Mouse (Mus musculus): ENCODE results near the gene Mdm4. TPM values are rescaled to one million over a fixed set of nuclear protein-coding genes. Genes with fewer than 3 reads are reported as not detected.
A peak's percentile ranks its signal among the peaks of the same experiment; 100 is the strongest.

The Mdm4 gene
- polyA plus RNA-seq (2015; fragmentation: Nextera tagmentation; extraction: Ambion mirVana), result 33.3 and 34.9 TPM in 2 replicates

GRCm38 (mm10) chr1:133030461-133030860 lies at the start of gene Mdm4:
Mdm4 (minus strand) TSS chr1:133030561.
- H3K9ac ChIP-seq, result no peak within 1 kb of the TSS
- no peak within 1 kb of the TSS for H3K27ac ChIP-seq
- H3K27me3 ChIP-seq (replicated peaks), result no peaks in the 10 kb centered on the region
- H3K36me3 ChIP-seq, result no peaks in the 10 kb centered on the region
- ATAC-seq (ENCODE audit: insufficient read depth, low FRiP score, low read depth), result no peak
- H3K4me1 ChIP-seq, result peaks cover 8% of the 10 kb centered on the region; the same call in 1 of the 2 replicates
- no peak within 1 kb of the TSS for H3K4me3 ChIP-seq (replicated peaks)
- no peaks in the 10 kb centered on the region for H3K9me3 ChIP-seq
- WGBS, result 92% methylated on average over 5 of the region's 5 CpGs
- H3K4me2 ChIP-seq, result no peak within 1 kb of the TSS

GRCm38 (mm10) chr1:133080079-133080561 lies 49.8 kb upstream of the Mdm4 start:
- Histone ChIP-seq H3K9me3 (no peaks in the 10 kb centered on the region), H3K4me2 (no peak overlapping the region), H3K4me3 (replicated peaks) (no peak overlapping the region), H3K27me3 (replicated peaks) (no peaks in the 10 kb centered on the region), H3K9ac (no peak overlapping the region), H3K36me3 (peaks cover 13% of the 10 kb centered on the region; the same call in 1 of the 2 replicates), H3K4me1 (peaks cover 26% of the 10 kb centered on the region), H3K27ac (no peak overlapping the region)
- WGBS, result 56% methylated on average over 9 of the region's 9 CpGs
- no peak for ATAC-seq (ENCODE audit: insufficient read depth, low FRiP score, low read depth)

GRCm38 (mm10) chr1:133079509-133079908 lies 49.1 kb upstream of the Mdm4 start:
- Histone ChIP-seq H3K27ac (no peak overlapping the region), H3K36me3 (peaks cover 13% of the 10 kb centered on the region; the same call in 1 of the 2 replicates), H3K27me3 (replicated peaks) (no peaks in the 10 kb centered on the region), H3K4me3 (replicated peaks) (no peak overlapping the region), H3K4me2 (no peak overlapping the region), H3K9ac (no peak overlapping the region), H3K9me3 (no peaks in the 10 kb centered on the region), H3K4me1 (peaks cover 26% of the 10 kb centered on the region)
- ATAC-seq (ENCODE audit: insufficient read depth, low FRiP score, low read depth), result no peak
- 92% methylated on average over 7 of the region's 7 CpGs for WGBS

GRCm38 (mm10) chr1:133078338-133078727 lies 48.0 kb upstream of the Mdm4 start:
- Histone ChIP-seq H3K9me3 (no peaks in the 10 kb centered on the region), H3K4me3 (replicated peaks) (no peak overlapping the region), H3K4me1 (peaks cover 20% of the 10 kb centered on the region), H3K36me3 (peaks cover 13% of the 10 kb centered on the region; the same call in 1 of the 2 replicates), H3K27ac (peak overlapping the region; percentile 86), H3K27me3 (replicated peaks) (no peaks in the 10 kb centered on the region), H3K4me2 (no peak overlapping the region), H3K9ac (no peak overlapping the region)
- WGBS, result 64% methylated on average over 1 of the region's 1 CpGs
- no peak for ATAC-seq (ENCODE audit: insufficient read depth, low FRiP score, low read depth)

- no peak overlapping the region for H3K9ac ChIP-seq
- H3K9me3 ChIP-seq, result no peaks in the 10 kb centered on the region
- 46% methylated on average over 11 of the region's 12 CpGs for WGBS
- H3K4me1 ChIP-seq, result peaks cover 20% of the 10 kb centered on the region
- H3K4me2 ChIP-seq, result no peak overlapping the region
- peaks cover 13% of the 10 kb centered on the region; the same call in 1 of the 2 replicates for H3K36me3 ChIP-seq
- H3K27me3 ChIP-seq (replicated peaks), result no peaks in the 10 kb centered on the region
- ATAC-seq (ENCODE audit: insufficient read depth, low FRiP score, low read depth), result no peak
- H3K27ac ChIP-seq, result peak overlapping the region; percentile 86
- no peak overlapping the region for H3K4me3 ChIP-seq (replicated peaks)
Observed at GRCm38 (mm10) chr1:133077606-133078337, 47.4 kb upstream of the Mdm4 start.

- peak; percentile 79 for ATAC-seq (ENCODE audit: insufficient read depth, low FRiP score, low read depth)
- no peaks in the 10 kb centered on the region for H3K9me3 ChIP-seq
- no peak overlapping the region for H3K4me2 ChIP-seq
- no peaks in the 10 kb centered on the region for H3K27me3 ChIP-seq (replicated peaks)
- H3K27ac ChIP-seq, result peak overlapping the region; percentile 86
- peaks cover 24% of the 10 kb centered on the region for H3K4me1 ChIP-seq
- WGBS, result 29% methylated on average over 20 of the region's 20 CpGs
- H3K36me3 ChIP-seq, result peaks cover 11% of the 10 kb centered on the region; the same call in 1 of the 2 replicates
- no peak overlapping the region for H3K9ac ChIP-seq
- H3K4me3 ChIP-seq (replicated peaks), result no peak overlapping the region
Observed at GRCm38 (mm10) chr1:133076681-133077514, 46.5 kb upstream of the Mdm4 start.

GRCm38 (mm10) chr1:133075651-133076400 lies 45.5 kb upstream of the Mdm4 start:
- H3K9me3 ChIP-seq, result no peaks in the 10 kb centered on the region
- no peaks in the 10 kb centered on the region for H3K27me3 ChIP-seq (replicated peaks)
- no peak overlapping the region for H3K4me2 ChIP-seq
- no peak for ATAC-seq (ENCODE audit: insufficient read depth, low FRiP score, low read depth)
- 70% methylated on average over 6 of the region's 6 CpGs for WGBS
- H3K27ac ChIP-seq, result 0 out of 2 replicates have a peak overlapping the region, but pooled peaks have one; percentile 86
- 0 out of 2 replicates have a peak, but pooled peaks cover 10% of the 10 kb centered on the region for H3K36me3 ChIP-seq
- H3K9ac ChIP-seq, result no peak overlapping the region
- no peak overlapping the region for H3K4me3 ChIP-seq (replicated peaks)
- H3K4me1 ChIP-seq, result peaks cover 33% of the 10 kb centered on the region

GRCm38 (mm10) chr1:133074541-133074940 lies 44.2 kb upstream of the Mdm4 start:
- H3K4me2 ChIP-seq, result no peak overlapping the region
- no peak for ATAC-seq (ENCODE audit: insufficient read depth, low FRiP score, low read depth)
- 0 out of 2 replicates have a peak, but pooled peaks cover 5% of the 10 kb centered on the region for H3K36me3 ChIP-seq
- no peaks in the 10 kb centered on the region for H3K27me3 ChIP-seq (replicated peaks)
- H3K4me3 ChIP-seq (replicated peaks), result no peak overlapping the region
- H3K27ac ChIP-seq, result no peak overlapping the region
- 93% methylated on average over 13 of the region's 13 CpGs for WGBS
- no peaks in the 10 kb centered on the region for H3K9me3 ChIP-seq
- peaks cover 41% of the 10 kb centered on the region for H3K4me1 ChIP-seq
- H3K9ac ChIP-seq, result no peak overlapping the region

- WGBS, result 42% methylated on average over 9 of the region's 9 CpGs
- ATAC-seq (ENCODE audit: insufficient read depth, low FRiP score, low read depth), result no peak
Observed at GRCm38 (mm10) chr1:133073327-133073856, 43.0 kb upstream of the Mdm4 start.

GRCm38 (mm10) chr1:133071666-133072381 lies 41.5 kb upstream of the Mdm4 start:
- H3K4me3 ChIP-seq (replicated peaks), result no peak overlapping the region
- H3K4me1 ChIP-seq, result peaks cover 41% of the 10 kb centered on the region
- no peaks in the 10 kb centered on the region for H3K27me3 ChIP-seq (replicated peaks)
- peak overlapping the region; percentile 75 for H3K27ac ChIP-seq
- H3K4me2 ChIP-seq, result no peak overlapping the region
- ATAC-seq (ENCODE audit: insufficient read depth, low FRiP score, low read depth), result no peak
- no peak overlapping the region for H3K9ac ChIP-seq
- H3K36me3 ChIP-seq, result no peaks in the 10 kb centered on the region
- 59% methylated on average over 16 of the region's 16 CpGs for WGBS
- no peaks in the 10 kb centered on the region for H3K9me3 ChIP-seq

More at GRCm38 (mm10) chr1:133073327-133073856, 43.0 kb upstream of the Mdm4 start:
- Histone ChIP-seq H3K36me3 (no peaks in the 10 kb centered on the region), H3K4me3 (replicated peaks) (no peak overlapping the region), H3K4me1 (peaks cover 49% of the 10 kb centered on the region), H3K27ac (peak overlapping the region; percentile 75; the same call in 1 of the 2 replicates), H3K4me2 (no peak overlapping the region), H3K27me3 (replicated peaks) (no peaks in the 10 kb centered on the region), H3K9me3 (no peaks in the 10 kb centered on the region), H3K9ac (no peak overlapping the region)
